Mouse (Mus musculus) left cerebral cortex, adult 18-20 months (tissue): Measurements from ENCODE around the gene Slc6a3. TPM values are rescaled to one million over a fixed set of nuclear protein-coding genes. Genes with fewer than 3 reads are reported as not detected.

Source experiments
- DNase-seq, 2 experiments: peaks; one replicate each; pipeline ENCODE4 v3.0.0; 2021 to 2022; ENCODE audit warnings: low spot score in 2 of 2, mixed read lengths in 1 of 2
- long read RNA-seq, 2 experiments: library from polyadenylated mRNA; stranded (forward); transcript quantifications; one replicate each; pipeline ENCODE4 v2.0.0; 2021
- total RNA-seq, 2 experiments: library from RNA; stranded (reverse); gene quantifications; 2 replicates each; pipeline ENCODE4 v1.2.3; 2021

Slc6a3 gene
- total RNA-seq, result under 1 TPM in 1 of 2 experiments, not detected in 1; 0.16 TPM
- long read RNA-seq, experiment 1, result 0 reads
- long read RNA-seq, experiment 2, result 0 reads

DNA sequence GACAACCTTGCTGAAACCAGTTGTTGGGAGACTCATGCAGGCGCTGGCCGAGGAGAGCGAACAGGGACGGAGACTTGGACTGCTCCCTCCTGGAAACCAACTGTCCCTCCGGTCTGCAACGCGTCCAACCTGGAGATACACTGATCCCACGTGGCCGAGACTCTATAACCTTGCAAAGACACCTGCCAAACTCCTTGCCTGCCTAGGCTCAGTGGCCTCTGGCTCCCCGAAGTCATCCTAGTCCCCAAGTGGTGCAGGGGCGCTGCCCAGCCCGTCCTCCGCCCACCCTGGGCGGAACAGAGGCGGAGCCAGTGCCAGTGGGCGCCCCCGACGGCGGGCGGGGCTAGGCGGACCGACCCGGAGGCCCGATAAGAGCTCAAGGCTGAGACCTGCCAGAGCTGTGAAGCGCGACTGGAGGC lies at the start of gene Slc6a3:
TSS of gene Slc6a3 (plus strand) at position 345 of the 419 bp plus-strand sequence.
- DNase-seq, result no peak

DNA sequence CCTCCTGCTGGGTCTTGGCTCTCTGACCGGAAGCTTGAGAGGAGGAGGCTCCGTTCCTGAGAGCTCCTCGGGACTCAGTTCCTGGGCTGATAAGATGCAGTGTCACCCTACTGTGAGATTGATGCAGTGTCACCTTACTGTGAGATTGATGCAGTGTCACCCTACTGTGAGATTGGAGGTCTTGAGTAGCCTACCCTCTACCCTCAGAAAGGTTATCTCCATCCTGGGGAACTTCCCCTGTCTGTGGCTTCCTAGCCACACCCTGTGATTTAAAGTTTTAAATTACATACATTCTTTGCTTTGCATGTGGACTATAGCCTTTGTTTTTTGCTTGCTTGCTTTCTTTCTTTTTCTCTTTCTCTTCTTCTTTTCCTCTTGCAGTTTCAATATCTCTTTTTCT lies 48.4 kb upstream of the Slc6a3 start:
- DNase-seq, result no peak

DNA sequence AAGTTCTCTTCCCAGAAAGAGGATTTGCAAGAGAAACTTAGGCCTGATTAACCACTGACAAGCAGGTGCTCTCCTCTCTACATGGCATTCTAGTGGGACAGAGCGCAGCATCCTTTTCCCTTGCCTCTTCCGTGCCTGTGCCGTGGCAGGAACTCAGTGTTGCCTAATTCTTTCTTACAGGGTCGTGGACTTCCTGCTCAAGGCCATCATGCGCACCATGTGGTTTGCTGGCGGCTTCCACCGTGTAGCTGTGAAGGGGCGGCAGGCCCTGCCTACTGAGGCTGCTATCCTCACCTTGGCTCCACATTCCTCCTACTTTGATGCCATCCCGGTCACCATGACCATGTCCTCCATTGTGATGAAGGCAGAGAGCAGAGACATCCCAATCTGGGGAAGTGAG lies 47.8 kb upstream of the Slc6a3 start:
- no peak for DNase-seq

DNA sequence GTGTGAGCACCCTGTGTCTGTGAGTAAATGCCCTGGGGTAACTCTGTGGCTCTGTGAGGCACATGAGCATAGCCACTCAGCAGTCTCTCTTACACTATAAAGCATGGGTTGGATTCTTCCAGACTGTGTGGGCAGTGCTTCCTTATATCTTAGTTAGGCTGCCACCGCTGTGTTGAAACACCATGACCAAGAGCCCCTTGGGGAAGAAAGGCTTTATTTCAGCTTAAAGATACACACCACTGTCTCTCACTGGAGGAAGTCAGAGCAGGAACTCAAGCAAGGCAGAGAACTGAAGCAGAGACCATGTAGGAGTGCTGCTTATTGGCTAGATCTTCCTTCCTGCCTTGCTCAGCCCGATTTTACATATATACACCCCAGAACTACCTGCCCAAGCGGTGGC lies 46.6 kb upstream of the Slc6a3 start:
- DNase-seq, result no peak

DNA sequence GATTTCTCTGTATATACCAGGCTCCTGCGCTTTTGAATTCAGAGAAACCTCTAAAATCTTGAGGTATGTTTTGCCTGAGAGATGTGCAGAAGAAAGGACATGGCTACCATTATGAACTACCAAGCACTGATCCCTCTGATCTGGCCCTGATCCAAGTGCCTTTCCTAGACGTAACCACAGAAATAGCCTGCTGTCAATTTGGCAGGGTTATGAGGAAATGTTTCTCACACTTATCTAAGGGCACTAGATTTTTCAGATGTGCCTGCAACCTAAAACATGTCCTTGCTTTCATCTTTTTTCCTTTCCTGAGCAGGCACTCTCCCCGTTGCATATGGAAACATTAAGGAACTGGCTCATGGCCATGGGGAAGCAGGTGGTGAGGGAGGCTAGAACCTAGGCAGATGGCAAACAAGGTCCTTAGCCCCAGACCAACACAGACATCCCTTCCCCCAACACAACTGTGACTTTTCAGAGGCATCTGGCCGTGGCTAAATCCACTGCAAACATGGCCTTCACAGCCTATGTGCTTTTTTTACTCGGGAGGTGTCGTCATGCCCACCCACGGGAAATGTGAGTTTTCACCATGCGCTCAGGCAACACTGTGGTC lies 45.9 kb upstream of the Slc6a3 start:
- peak in 1 of 2 experiments; percentile 56 for DNase-seq

DNA sequence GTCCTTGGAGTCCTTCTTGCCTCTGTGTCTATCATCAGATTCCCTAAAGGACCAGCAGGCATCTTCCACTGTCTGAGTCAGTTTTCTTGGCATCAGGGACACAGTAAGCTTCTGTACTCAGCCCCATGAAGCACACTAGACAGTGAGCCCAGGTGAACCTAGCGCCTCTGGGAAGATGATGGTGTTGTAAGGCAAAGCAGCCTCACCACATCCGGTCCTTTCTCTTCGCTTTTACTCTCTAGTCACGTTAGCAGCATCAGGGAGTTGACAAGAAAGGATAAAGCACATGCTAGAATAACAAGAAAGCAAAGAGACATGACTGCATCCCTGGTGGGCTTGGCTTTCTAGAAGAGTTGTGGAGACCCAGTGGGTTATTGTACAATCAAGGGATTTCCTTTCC lies 43.4 kb upstream of the Slc6a3 start:
- DNase-seq, result no peak

DNA sequence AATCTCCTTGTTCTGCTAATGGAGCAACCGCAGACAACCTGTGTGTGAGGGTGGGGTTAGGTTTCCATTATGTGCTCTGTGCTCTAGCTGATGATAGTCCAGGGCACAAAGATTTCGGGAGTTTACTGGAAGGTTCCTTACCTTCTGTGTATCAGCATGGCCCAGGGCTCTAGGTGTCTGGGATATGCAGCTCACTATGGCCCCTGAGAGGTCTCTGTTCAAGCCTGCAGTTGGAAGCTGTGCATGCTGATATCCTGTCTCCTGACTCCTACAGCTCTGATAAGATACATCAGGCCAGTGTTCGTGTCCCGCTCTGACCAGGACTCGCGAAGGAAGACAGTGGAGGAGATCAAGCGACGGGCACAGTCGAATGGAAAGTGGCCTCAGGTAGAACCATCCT lies 42.0 kb upstream of the Slc6a3 start:
- no peak for DNase-seq

DNA sequence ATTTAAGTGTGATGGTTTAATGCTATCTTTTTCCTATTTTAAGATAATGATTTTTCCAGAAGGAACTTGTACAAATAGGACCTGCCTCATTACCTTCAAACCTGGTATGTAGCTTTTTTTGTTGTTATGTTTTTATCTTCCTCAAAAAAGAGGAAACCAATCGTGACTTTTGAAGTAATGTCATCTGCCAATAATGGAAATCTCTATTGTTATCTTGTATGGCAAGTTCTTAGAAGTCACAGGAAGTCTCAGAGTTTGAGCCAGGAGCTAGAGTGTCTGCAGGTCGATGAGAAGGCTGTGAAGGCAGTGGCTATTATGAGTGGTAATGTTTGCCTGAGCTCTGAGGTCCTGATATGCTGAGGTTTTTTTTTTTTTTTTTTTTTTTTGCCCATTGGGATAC lies 40.4 kb upstream of the Slc6a3 start:
- no peak for DNase-seq

DNA sequence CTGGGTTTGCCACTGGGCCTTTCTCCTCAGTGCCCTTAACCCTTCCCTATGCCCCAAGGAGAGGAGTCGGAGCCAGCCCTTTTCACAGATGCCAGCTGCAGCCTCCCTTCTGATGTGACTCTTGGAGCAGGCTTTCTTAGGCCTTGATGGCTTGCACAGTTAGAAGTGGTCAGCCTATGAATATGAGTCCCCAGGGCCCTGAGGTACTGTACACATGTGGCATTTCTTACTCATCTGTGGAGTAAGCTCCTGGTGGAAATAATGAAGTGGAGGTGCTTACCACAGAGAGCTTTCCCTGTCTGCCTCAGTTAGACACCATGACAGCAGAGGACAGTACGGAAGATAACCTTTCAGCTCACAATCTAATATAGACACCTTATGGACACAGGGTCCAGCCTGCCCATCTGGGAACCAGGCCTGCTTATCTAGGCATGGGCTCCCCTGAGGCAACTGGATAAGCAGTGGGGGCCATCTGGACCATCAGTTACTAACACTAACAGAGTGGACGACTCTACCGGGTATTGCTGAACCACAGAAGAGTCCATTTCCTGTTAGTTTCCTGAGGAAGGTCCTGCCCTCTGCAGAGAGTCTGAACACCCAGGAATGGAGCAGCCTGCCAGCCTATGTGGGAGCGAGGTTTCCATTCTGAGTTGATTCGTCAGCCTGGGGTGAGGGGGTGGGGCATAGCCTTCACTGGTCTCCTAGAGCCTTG lies 36.5 kb upstream of the Slc6a3 start:
- peak in 1 of 2 experiments; percentile 31 for DNase-seq

DNA sequence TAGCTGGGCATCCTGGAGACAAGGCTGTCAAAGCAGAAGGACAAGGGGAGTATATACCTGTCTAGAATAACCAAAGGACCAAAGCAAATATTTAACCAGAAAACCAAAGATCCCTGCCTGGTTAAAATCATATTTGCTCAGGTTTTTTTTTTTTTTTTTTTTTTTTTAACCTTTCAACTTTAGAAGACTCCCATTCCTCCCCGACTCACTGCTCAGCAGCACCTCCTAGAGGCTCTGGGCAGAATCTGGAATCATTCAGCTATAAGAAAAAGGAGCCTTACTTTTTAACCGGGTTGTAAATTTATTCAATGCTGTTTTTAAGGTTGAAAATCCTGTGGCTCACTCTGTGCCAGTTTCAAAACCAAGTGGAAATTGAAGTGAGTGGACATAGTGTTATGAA lies 33.8 kb upstream of the Slc6a3 start:
- DNase-seq, result no peak

DNA sequence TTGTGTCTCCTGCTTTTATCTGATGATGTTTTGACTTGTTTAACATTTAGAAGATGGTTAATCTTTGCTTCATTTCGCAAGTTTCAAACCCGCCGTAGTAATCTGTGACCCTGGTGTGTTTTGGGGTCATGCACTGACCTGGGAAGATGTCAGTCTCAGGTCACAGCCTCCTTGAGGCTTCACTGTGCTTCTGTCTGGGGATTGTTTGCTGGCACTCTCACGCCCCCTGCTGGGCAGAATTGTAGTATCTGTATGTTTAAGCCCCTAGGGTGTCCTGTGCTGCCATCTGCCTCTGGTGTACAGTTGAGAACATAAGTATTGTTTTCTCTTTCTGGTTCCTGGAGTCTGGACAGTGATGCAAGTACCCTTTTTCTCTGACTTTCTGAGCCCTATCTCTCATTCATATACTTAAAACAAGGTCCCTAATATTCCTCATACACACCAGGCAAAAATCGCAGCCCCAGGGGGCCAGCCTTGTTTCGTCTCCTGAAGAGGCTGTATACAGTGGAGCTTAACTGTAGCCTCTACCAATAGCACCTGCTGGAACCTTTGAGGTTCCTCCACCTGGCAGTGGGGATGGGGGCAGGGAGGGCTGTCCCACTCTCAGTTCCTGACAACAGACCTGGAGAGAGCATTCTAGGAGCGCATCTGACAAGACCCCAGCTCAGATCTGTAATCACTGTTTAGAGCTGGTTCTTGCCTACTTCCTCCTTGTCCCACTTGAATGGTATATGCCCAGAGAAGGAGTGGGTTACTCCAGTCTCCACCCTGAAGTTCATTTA lies 30.7 kb upstream of the Slc6a3 start:
- peak; percentile 87 to 91 for DNase-seq

DNA sequence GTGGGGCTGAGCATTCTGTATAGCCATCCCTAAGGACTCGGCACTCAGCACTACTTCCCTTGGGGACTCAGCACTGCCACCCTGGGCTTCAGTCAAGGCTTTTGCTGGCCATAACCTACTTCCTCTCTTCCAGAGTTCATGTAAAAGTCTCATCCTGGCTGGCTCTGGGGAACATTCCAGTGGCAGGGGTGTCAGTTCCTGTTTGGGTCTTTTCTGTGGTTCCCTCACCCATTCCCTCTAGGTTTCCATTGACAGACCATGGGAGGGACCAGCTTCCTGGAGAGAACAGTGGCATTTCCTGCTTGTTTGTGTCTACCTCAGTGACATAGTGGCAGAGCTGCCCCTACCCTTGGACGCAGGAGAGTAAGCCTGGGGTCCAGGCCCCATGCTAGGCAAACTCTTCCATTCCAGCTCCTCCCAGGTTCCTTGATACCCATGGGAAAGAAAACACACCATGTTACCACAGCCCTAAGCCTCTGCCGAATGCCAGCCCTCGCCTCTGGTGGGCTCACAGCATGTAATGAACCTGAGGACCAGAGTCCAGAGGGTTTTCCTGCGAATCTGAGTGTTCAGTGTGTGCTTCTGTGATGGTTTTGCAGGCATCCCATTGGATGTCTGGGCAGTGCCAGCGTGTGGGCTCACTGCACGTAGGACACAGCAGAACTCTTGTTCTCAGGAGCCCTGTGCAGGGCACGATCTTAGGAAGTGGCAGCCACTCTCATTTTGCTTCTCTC lies 27.6 kb upstream of the Slc6a3 start:
- no peak for DNase-seq

DNA sequence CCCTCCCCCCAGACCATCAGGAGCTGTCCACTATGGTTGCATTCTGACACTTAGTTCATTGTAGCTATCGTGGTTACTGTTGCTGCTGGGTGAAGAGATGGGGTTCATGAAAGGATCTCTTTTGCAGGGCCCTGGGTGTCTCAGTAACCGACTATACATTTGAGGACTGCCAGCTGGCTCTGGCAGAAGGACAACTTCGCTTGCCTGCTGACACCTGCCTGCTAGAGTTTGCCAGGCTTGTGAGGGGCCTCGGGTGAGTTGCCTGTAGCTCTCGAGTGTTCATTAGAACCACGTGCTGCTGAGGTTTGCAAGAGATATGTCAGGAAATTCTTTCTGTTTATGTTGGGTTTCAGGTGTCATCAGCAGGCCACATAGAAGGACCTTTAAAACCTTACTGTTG lies 26.7 kb upstream of the Slc6a3 start:
- DNase-seq, result no peak

DNA sequence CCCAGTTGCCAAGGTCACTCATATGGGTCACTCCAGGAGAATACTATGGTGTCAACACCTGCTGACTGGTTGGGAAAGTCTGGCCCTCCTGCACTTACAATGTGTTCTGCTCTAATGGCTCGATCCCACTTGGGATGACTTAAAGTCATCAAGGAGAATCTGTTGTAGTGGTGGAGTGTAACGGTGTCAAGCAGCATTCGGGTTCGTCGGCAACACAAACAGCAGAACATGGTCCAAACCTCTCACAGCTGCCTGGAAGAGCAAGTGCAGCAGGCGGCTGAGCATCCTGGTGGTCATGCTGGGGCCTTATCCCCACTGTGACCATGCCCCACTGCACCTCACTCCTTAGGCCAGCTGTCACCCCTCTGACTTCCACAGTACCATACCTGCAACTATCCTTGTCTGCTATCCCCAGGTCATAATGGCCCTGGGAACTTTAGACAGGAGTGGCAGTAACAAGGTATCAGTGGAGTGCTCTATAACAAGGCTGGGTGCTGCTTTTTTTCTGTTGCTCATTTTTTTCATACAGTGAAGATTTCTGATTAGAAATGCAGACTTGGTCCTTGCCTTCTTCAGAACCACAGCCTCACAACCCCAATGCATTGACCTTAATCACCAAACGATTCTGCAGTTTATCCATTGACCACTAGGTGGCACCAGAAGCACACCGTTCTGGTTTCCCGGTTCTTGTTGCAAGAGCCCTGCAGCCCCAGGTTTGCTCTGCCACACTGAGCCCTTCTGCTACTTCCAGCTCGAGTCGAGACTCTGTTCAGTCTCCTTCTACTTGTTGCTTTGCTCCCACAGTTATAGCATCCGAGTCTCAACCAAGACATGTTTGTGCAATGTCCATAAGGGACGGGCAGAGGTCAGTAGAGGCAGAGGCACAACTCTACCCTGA lies 23.5 kb upstream of the Slc6a3 start:
- DNase-seq, result peak; percentile 73 to 86

DNA sequence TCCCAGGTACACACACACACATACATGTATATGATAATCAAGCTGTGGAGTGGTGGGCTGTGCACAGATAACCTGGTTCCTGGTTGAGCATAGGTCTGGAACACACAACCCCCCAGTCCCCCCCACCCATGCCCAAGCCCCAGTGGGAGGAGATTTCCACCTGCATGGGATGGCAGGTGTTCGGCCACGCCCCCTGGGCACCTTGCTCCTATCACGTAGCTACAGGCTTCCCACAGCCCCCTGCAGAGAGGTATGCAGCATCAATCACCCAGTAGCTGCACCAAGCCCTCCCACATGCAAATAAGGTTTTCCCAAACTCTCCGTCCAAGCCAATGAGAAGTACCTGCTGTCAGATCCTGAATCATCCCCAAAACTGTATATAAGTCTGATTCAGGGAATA lies 19.7 kb upstream of the Slc6a3 start:
- no peak for DNase-seq

DNA sequence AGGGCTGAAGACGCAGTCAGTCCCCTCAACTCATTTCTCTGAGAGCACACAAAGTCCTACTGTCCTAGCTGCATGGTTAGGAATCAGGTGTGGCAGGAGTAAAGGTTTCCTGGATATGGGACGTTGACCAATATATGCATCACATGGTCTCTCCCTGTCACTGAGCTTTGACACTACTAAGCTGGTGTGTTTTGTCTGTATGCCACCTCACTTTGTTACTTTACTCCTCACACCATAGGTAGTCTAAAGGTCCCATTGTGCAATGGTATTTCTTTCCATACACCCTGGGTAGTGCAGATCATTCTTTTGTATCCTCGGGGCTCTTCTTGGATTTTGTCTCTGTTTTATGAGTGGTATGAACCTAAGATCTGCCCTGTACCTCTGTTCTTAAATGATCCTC lies 2.8 kb upstream of the Slc6a3 start:
- DNase-seq, result no peak

DNA sequence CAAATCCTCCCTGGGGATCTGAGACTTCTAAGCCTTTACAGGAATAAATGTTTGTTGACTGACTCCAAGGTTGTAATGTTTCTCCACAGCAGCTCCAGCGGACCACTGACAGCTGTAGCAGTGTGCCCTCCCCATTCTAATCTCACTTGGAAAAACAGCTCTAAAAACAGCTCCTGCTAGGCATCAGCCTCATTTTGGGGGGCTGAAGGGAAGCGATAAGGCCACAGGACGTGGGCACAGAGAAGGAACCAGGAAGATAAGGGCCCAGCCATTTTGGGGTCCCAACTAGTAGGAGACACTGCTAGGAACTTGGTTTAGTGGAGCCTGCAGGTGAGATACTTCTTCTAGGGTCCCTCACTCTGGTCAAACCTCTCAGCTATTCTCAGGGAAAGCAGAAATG lies 1.3 kb upstream of the Slc6a3 start:
- DNase-seq, result no peak

DNA sequence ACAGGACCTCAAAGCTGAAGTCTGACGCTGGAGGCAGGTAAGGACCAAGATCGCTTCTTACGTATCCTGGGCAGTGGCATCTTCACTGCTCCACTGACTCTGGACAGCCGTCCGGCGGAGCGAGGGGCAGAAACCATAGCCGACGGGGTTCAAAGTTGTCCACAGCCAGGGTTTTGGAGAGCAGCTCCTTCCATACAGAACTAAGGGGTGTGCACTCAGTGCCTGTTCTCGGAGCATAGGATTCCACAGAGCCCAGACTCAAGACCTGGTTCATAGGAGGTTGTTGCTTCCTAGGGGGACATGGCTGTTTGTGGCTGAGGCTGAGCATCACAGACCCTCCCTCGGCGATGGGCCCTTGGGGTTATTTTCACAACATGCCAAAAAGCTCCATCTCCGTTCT lies 277 bp downstream of the Slc6a3 start:
- DNase-seq, result no peak

DNA sequence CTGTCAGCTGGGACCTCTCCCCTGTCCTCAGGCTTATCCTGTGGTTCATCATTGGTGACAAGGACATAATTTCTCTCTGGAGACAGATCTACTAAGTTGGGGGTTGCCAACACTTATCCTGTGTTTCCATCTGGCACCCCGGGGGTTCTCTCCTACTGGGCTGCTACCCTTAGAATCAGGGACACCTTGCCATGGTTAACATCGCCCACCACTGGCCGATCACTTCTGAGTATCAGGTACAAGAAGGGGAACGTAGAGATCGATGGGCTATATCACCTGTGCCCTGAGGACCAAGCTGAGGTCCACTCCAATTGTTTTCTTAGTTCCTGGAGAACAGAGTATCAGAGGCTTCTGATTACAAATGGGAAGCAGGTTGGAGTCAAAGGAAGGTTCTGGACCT lies 27.7 kb downstream of the Slc6a3 start:
- no peak for DNase-seq

DNA sequence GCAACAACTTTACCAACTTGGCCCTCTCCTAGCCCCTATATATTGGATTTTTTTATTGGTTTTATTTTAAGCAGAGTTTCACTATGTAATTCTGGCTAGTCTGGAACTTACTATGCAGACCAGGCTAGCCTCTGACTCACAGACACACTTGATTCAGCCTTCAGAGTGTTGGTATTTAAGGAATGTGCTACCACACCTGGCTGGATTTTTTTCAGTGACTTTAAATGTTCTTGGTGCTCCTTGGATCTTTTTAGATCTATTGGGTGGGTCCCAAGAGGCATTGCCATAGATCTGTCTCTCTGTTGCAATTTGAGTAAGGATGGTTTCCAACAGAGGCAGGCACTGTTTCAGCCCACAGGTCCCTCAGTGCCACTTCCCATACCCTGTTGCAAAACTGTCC lies 38.5 kb downstream of the Slc6a3 start:
- DNase-seq, result no peak

DNA sequence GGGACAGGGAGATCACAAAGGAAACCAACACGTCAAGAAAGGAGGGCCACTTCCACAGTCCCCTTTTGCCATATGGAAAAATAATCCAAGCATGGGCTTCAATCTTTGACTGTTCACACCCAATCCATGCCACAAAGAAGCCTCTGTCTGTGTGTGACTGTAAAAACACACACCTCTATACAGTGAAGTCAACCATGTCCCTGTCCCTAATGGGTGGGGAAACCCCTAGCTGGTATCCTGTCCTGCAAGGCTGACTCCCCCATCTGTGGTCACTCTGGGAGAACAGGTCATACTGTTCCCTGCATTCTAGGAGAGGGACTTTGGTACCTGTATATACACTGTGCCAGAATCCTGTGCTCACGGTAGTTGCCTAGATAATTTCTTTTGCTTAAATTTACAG lies 40.7 kb downstream of the Slc6a3 start:
- DNase-seq, result no peak
